Mouse (Mus musculus) gastrocnemius, adult 8-10 months (tissue): ENCODE measurements around the gene 4930583I09Rik. TPM values are rescaled to one million over a fixed set of nuclear protein-coding genes. Genes with fewer than 3 reads are reported as not detected.

Experiments used
- DNase-seq, 2 experiments: peaks; one replicate each; pipeline ENCODE4 v3.0.0; 2022; ENCODE audit warnings: low spot score in 2 of 2
- total RNA-seq, 4 experiments: library from RNA; stranded (reverse); gene quantifications; 2 replicates each; pipeline ENCODE4 v1.2.4; 2022

4930583I09Rik gene
- total RNA-seq, 4 experiments from 2014 or later = not detected

GRCm38 (mm10) chr17:64802168-64802955, 33.5 kb downstream of the 4930583I09Rik start:
- no peak for DNase-seq

- no peak for DNase-seq
Observed at GRCm38 (mm10) chr17:64792623-64793022, 43.2 kb downstream of the 4930583I09Rik start.

- no peak for DNase-seq
Observed at GRCm38 (mm10) chr17:64792076-64792475, 43.8 kb downstream of the 4930583I09Rik start.

- no peak for DNase-seq
Observed at GRCm38 (mm10) chr17:64789175-64789574, 46.7 kb downstream of the 4930583I09Rik start.

- DNase-seq = no peak
Observed at GRCm38 (mm10) chr17:64788301-64788700, 47.6 kb downstream of the 4930583I09Rik start.

GRCm38 (mm10) chr17:64785961-64786360, 49.9 kb downstream of the 4930583I09Rik start:
- no peak for DNase-seq

Other genes starting within 250 kb of the 4930583I09Rik start
- gene Man2a1, start 235.3 kb downstream of the 4930583I09Rik start, total RNA-seq = 1 to 10 TPM; 4.5 to 6.1 (median 5.2) TPM